ENCODE assay signal across 9 mouse cellular contexts in genomic region chr2:178507379-178508014, GRCm38 (mm10).
DNase-seq lines count a peak whose midpoint lies in the region; ATAC-seq and TF ChIP-seq lines count a peak whose summit lies in the region.
"Had no signal": no experiment of that assay in that cellular context is flagged by ENCODE, and none has a peak within 500 bp of the region (broad histone marks: within the 10 kb centered on the region; RNA-seq: fewer than 3 reads in every experiment).

No protein-coding gene starts in this region.

- H3K4me2 ChIP-seq in hindbrain, embryonic 11.5 days (replicated peaks; ENCODE audit: low read depth, low read length): no peak overlapping the region
- no peak overlapping the region for H3K4me2 ChIP-seq in lung, postnatal 0 days (replicated peaks; ENCODE audit: low read depth, low read length)

- no peaks in the 10 kb centered on the region for H3K36me3 ChIP-seq in embryonic facial prominence, embryonic 10.5 days (replicated peaks)
- no peaks in the 10 kb centered on the region for H3K36me3 ChIP-seq in hindbrain, embryonic 11.5 days (ENCODE audit: control insufficient read depth, insufficient read depth, low read length)
- H3K36me3 ChIP-seq in lung, postnatal 0 days (ENCODE audit: insufficient read depth, low read length): no peaks in the 10 kb centered on the region

- TF ChIP-seq EP300 in lung, postnatal 0 days (IDR thresholded peaks at IDR 0.05): no peak

- no peak overlapping the region for H3K27ac ChIP-seq in embryonic facial prominence, embryonic 10.5 days (replicated peaks)
- no peak overlapping the region for H3K27ac ChIP-seq in hindbrain, embryonic 11.5 days (ENCODE audit: low read depth, low read length)
- H3K27ac ChIP-seq in layer of hippocampus, adult 2 months: no peak overlapping the region
- H3K27ac ChIP-seq in lung, postnatal 0 days (ENCODE audit: low read length): no peak overlapping the region

- H3K4me3 ChIP-seq in embryonic facial prominence, embryonic 10.5 days: no peak overlapping the region
- H3K4me3 ChIP-seq in hindbrain, embryonic 11.5 days (ENCODE audit: low read depth, low read length): no peak overlapping the region
- H3K4me3 ChIP-seq in layer of hippocampus, adult 2 months: no peak overlapping the region
- H3K4me3 ChIP-seq in lung, postnatal 0 days (ENCODE audit: low read depth, low read length): no peak overlapping the region
- H3K4me3 ChIP-seq: erythroblast, embryonic 14.5 days had no signal

- no peaks in the 10 kb centered on the region for H3K27me3 ChIP-seq in embryonic facial prominence, embryonic 10.5 days (replicated peaks; ENCODE audit: low read depth, poor library complexity, severe bottlenecking)
- no peaks in the 10 kb centered on the region for H3K27me3 ChIP-seq in hindbrain, embryonic 11.5 days (ENCODE audit: control insufficient read depth, insufficient read depth, low read length)
- no peaks in the 10 kb centered on the region for H3K27me3 ChIP-seq in lung, postnatal 0 days (replicated peaks; ENCODE audit: insufficient read depth, low read length)

- ATAC-seq in hindbrain, embryonic 11.5 days (ENCODE audit: low FRiP score): peak; percentile 33
- peak; percentile 46; the same call in 1 of the 2 replicates for ATAC-seq in lung, postnatal 0 days

- peak; percentile 100 for TF ChIP-seq CTCF in layer of hippocampus, adult 2 months (conservative IDR thresholded peaks at IDR 0.05)
- TF ChIP-seq CTCF in lung, postnatal 0 days (IDR thresholded peaks at IDR 0.05): peak; percentile 89

- H3K9ac ChIP-seq in hindbrain, embryonic 11.5 days (ENCODE audit: low read depth, low read length): no peak overlapping the region
- H3K9ac ChIP-seq in lung, postnatal 0 days (replicated peaks; ENCODE audit: low read depth): no peak overlapping the region

- 46% methylated on average over 6 of the region's 6 CpGs for WGBS in embryonic facial prominence, embryonic 10.5 days
- 55% methylated on average over 6 of the region's 6 CpGs for WGBS in hindbrain, embryonic 11.5 days
- 40% methylated on average over 6 of the region's 6 CpGs for WGBS in lung, postnatal 0 days

- peak; percentile 52 to 63 for DNase-seq in CD8-positive naive resting alpha-beta T cell, adult 2 months (ENCODE audit: low read depth in 2 of 2, low spot score in 2 of 2)
- peak; percentile 83 for DNase-seq in adrenal gland, postnatal 14 days
- DNase-seq in embryonic facial prominence, embryonic 10.5 days (ENCODE audit: low spot score): peak; percentile 82
- peak; percentile 89 for DNase-seq in hindbrain, embryonic 11.5 days (ENCODE audit: low spot score)
- peak; percentile 60 to 83 for DNase-seq in layer of hippocampus, adult 2 months (ENCODE audit: low spot score in 2 of 2)
- peak; percentile 55 for DNase-seq in lung, postnatal 0 days (ENCODE audit: low spot score)
- DNase-seq in retina, adult 2 months (ENCODE audit: low read depth, low spot score): peak; percentile 54
- DNase-seq in thymus, postnatal 36 days: peak; percentile 63 to 73

- H3K9me3 ChIP-seq in embryonic facial prominence, embryonic 10.5 days: no peaks in the 10 kb centered on the region
- no peaks in the 10 kb centered on the region for H3K9me3 ChIP-seq in hindbrain, embryonic 11.5 days (ENCODE audit: control insufficient read depth, low read length)
- H3K9me3 ChIP-seq in lung, postnatal 0 days (ENCODE audit: low read length): no peaks in the 10 kb centered on the region

- peaks cover 27% of the 10 kb centered on the region for H3K4me1 ChIP-seq in embryonic facial prominence, embryonic 10.5 days
- no peaks in the 10 kb centered on the region for H3K4me1 ChIP-seq in hindbrain, embryonic 11.5 days (replicated peaks; ENCODE audit: control insufficient read depth, insufficient read depth, low read length)
- H3K4me1 ChIP-seq in lung, postnatal 0 days (ENCODE audit: insufficient read depth, low read depth, low read length): no peaks in the 10 kb centered on the region
